Mouse (Mus musculus): ENCODE measurements around the gene Arfgef3.
"Not testable (repeated sequence)": the region's sequence is repeated elsewhere in the genome, so short reads cannot be mapped to it uniquely, and the experiment has no call there.

Arfgef3 gene

DNA sequence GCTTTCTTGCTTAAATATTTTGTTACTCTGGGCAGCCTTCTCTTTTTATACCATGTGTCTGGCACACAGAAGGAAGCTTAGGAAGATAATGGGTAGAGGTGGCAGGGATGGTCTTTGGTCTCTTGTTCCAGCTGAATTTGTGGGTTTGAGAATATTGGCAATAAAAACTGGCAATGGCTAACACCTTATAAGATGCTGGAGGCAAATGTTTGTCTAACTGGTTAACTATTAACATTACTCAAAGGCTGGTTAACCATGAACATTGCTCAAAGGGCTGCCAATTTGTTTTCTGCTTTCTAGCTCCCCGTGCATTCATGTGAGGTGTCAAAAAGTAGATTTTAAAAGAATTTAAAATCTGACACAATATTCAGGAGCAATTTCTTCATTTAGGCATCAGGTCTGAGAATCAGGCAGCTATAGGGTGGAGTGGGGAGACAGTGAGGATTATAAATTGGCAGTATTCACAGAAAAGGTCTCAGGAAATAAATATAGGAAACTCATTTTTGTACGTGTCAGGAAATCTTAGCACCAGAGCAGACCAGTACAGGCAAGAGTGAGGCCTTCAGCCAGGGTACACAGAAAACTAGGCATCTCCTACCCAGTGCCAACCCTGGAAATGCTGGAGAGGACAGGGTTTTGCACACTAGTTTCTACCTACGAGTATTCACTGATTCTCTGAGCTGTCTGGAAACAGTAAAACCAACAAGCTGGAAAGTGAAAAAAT, 62.9 kb downstream of the Arfgef3 start:
- DNase-seq: no peak

DNA sequence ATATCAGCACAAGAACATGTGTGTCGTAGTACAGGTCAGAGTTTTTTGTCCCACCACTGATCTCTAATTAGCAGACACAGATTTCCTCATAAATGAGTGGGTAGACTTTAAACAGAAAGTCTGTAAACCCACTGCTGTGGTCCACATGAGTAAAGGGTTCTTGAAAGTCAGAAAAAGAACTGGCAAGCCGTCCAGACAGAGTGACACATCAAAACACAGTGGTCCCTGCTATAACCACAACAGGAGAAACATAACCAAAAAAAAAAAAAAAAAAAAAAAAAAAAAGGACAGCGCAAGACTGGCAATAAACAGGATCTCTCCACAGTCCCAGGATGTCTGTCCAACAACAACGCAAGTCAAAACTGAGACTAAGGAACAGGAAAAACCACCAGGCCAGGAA, 64.9 kb downstream of the Arfgef3 start:
- DNase-seq: no peak

DNA sequence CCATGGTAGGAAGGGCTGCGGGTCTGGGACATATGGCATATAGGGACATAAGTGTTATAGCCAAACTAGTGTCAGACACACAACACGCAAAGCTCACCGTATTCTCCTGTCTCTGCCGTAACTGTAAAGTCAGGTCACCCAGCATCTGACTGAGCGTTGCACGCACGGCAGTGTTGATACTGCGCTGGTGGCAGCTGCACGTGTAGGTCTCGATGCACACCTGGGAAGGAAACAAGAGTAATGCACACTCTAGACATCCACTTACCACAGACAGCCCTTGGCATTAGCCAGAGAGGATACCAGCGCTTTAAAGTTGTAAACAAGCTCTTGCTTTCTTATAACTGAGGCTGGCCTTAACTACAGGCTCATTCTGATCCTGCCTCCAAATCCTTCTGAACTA, 79.0 kb downstream of the Arfgef3 start:
- no peak for DNase-seq

DNA sequence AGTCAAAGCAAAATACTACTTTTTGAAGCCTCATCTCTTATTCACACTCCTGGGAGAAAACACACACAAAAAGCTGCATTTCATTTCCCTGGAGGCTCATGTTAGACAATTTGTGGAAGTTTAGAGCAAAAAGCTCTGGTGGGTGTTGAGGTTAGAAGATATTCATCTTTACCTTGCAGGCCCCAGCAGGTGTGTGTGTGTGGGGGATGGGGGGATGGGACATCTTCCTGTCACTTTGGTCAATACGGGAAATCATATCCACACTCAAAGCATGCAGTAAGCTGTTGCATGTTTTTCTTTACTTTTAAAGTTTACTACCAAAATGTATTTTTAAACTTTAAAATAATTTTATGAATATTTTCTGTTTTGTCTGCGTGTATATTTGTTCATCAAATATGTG, 79.7 kb downstream of the Arfgef3 start:
- DNase-seq: no peak

DNA sequence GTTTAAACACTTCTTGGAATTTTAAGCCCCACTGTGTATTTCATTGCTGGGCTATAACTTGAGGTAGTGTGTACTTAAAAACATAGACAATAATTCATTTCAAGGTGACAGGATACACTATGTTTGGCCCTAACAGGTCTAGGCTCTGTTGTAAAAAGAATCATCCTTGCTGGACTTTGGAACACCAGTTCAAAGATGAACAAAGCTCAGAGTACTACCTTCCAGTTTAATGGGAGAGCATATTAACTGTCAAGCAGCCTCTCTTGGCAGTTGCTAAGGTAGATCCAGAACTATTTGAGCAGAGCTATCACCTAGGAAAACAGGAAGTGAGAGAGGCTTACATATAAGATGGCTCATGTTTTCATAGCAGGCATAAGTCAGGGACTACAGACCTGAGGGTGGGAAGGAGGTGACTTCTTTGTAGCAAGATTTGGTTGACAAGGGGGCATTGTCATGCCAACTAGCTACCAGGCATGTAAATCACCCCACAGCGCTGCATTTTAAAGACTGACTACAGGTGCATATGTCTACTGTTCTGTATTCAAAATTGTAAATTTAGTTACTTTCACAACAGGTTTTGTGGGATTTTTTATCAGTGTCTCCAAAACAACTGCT, 82.0 kb downstream of the Arfgef3 start:
- DNase-seq: no peak

DNA sequence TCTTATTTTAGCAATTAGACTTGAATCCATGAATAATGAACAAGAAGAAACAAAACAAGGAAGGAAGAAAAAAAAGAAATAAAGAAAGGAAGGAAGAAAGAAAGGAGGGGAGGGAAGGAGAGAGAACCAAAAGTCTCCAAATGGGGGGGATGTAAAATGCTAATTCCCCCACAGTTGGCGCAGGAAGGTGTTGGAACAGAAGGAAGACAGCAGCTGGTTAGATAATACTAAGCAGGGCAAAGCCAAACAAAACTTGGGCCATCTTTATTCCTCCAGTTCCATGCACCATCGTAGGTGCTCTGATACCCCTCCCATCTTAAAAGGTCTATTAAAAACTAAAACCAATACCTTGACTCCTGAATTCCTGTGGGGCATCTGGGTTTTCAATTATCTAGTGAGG, 82.8 kb downstream of the Arfgef3 start:
- DNase-seq: no peak

DNA sequence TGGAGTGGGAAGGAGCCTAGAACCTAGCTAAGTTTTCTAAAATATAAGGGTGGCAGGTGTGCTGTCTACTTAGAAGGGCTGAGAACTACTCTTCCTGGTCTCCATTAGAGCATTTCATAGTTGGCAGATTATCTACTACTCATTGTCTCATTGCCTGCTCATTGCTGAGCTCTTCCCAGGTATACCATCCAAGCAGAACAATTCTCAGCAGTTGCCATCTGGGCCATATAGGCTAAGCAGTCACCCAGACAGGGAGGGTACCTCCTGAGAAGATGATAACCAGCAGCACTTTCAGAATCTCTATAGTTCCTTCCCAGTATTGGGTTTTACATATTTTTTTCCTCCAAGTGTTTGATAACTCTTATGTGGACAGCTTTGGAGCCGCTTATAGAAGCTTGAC, 86.2 kb downstream of the Arfgef3 start:
- no peak for DNase-seq

DNA sequence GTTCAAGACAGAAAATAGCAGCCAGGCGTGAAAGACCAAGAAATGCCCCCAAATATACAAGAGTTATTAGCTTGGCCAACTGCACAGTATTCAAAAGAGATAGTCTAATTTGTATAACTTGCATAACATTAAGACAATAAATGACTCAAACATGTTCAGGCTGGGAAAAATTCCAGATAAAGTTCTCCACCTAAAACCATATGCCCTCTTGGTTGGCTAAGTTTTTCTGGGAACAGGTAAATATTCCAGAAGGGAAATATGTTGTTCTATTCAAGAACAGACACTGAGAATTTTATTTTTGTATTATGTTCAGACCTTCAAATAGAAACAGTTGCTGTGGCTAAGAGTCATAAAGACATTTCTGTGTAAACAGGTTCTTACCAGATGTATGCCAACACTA, 96.7 kb downstream of the Arfgef3 start:
- DNase-seq: no peak

DNA sequence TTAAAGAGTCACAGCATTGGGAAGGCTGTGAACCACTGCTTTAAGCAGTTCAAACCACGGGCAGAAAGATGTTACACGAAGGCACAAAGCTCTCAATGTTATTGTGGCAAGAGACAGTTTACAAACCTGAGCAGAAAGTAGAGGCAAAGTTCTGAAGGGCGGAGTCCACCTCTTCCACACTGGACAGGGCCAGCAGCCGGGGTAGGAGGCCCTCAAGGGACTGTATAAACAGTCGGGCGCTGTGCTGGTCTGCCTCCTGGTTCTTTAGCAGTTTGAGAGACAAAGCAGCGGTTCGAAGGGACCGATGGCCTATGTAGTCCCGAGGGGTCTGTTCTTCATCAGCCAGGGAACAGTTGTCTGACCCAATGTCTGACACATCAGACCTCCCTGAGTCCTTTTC, 97.7 kb downstream of the Arfgef3 start:
- no peak for DNase-seq

DNA sequence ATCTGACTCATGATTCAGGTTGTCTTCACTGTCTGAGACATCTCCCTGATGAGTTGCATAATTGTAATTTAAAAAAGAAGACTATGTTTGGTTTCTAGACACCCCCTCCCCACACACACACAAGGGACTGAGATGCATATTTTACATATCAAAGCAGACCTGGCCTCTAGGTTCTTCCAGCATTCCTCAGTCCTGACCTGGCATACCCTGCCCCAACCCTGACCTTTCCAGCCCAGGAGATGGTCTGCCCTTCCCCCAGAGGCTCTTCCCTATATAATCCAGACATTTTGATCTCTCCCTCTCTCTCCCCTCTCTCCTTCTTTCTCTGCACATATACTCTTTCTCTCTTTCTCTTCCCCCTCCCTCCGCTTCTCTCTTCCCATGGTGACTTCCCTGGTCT, 99.4 kb downstream of the Arfgef3 start:
- no peak for DNase-seq

DNA sequence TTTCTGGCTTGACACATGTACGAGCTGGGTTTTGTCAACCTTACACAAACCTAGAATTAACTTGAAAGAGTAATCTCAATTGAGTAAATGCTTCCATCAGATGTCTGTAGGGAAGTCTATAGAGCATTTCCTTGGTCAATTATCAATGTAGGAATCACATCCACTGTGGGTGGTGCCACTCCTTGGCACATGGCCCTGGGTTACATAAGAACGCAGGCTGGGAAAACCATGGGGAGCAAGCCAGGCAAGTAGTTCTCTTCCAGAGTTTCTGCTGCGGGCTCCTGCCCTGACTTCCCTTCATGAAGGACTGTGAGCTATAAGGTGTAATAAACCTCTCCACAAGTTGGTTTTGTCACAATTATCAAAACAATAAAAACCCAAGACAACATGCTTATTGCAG, 100.2 kb downstream of the Arfgef3 start:
- no peak for DNase-seq

DNA sequence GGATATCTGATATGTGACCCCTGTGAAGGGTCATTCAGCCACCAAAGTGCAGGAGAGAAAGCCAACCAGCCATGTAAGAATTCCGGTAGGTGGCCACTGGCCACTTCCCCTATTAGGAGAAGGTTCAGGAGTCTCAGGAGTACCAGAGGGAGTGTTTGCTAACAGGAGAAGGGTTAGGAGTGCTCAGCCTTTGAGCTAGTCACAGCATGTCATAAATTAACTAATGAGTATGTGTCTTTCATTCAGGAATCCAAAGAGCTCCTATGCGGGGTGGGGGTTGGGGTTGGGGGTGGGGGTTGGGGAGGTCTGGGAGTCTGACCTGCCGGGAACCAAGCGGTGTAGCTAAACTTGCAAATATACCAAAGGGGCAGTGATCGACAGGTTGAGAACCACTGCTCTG, 100.9 kb downstream of the Arfgef3 start:
- DNase-seq: no peak

DNA sequence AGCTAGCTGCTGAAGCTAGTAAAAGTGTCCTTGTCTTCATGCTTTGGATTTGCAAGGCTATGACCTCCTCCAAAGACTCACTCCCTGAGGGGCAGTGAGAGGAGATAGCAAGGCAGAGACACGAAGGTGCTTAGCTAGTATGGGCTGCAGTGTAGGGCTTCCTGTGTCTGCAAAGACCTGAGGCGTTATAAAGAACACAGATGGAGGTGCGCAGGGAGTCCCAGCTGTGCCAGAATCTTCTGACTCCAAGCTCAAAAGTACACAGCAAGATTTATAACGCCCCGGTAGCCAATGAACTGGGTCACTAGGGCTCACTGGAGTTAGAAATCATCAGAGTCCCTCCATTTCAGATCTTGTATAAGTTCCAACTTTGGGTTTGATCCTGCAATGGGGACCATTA, 103.2 kb downstream of the Arfgef3 start:
- DNase-seq: no peak

DNA sequence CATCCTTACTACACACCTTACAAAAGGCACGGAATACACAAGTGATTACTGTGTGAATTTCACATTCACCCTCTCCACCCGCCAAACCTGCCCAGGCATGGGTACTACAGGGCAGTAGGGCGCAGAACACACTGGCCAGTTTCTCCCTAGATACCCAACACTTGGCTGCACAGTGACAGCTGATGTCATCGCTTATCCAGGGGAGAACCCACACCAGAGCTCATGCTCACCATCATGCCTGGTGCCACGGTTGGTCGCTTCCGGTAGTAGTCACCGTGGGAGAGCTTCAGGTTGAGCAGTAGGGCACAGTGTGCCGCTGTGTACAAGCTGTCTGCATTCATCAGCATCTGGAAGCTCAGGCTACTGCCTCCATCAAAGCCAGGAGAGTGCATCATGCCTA, 108.3 kb downstream of the Arfgef3 start:
- DNase-seq: no peak

DNA sequence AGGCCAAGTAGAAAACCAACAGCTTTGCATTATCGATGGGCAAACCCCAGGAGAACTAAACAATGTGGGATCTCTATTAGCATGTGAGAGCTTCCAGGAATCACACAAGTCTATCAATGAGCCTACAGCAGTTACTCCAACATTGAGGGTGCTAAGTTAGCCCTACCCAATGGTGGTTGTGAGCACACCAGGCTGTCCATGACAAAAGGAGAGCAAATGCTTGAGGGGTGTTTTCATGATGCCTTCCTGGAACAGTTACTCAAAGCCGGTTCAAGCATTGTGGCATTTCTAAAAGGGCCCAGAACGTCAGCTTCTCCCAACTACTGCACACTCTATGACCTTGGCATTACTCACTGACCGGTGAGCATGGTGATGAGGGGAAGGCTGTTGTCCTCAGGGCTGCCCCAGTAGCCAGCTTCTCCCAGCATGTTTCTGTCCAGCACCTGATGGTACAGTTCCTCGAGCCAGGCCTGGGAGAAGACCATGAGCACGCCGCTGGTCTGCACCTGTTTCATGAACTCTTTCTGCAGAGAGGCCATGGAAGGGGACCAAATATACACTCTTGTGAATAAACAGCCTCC, 109.3 kb downstream of the Arfgef3 start:
- DNase-seq: no peak

DNA sequence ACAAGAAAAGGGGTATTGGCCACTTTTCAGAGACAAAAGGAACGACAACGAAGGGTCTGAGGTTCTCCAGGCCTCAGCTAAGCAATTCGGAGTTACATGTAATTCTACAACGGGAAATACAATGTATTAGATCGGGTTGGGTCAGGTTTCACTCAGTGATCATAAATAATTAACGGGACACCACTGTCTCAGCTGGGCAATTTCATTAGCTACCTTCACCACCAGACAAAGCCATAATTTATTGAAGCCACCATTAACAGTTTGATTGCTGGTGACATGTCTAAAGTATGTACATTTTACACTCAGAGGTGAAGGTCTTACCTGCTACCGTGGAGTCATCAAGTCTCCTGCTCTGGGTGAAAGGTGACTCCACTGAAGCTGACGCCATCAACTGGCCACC, 113.3 kb downstream of the Arfgef3 start:
- no peak for DNase-seq

DNA sequence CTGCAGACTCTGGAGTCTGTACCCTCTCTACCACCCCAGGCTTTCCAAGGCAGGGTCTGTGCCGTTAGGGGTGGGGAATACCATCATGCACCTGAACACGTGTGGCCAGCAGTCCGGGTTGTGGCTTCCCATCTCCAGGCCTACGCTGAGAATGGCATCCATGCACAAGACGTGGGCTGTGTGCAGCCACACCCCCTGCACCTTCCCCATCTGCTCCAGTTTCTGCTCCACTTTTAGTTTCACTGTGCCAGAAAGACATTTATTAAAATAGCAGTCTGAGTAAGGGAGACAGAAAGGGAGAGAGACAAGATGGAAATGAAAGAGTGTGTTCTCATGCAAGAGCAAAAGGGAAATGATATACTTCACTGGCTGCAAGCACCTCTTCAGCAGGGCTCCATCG, 116.2 kb downstream of the Arfgef3 start:
- DNase-seq: peak; percentile 41

DNA sequence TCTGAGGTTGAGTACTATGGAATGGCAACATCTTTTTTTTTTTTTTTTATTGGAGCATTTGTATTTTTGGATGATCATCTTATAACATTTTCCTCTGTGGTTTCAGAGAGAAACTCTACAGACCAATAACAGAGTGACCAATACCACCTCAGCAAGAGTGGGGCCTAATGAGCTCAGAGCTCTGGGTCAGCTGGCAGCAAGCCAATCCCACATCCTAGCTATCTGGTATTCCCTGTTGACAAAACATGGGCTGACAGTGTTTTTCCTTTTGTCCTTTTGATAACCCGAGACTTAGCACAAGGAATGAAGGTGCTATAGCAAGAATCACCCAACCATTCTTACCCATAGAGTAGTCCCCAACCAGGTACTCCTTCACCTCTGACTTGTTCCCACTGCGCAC, 131.0 kb downstream of the Arfgef3 start:
- no peak for DNase-seq

DNA sequence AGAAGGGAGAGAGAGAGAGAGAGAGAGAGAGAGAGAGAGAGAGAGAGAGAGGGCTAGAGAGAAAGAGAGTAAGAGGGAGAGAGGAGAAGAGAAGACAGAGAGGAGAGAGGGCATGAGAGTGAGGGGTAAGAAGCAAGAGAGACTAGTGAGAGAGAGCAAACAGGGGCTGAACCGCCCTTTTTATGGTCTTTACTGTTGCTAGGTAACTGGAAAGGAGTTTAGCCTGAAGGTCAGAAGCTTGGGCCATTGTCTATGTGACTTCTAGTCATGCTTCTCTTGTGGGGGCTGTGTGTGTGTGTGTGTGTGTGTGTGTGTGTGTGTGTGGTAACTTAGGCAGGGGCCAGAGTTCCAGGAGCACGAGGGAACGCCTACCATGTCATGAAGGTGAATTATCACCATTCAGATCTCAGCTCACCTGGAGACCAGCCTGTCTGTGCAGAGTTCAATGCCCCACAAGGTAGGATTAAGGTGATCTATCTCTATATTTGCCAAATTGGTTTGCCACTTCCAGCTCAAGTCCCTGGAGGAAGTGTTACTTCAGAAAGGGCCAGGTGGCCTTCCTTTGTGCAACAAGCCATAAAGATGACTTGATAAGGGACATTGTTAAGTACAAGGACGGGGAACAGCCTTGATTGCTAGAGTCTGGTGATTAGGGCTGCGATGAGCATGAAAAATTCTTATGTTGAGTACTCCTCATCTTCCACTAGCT, 138.8 kb downstream of the Arfgef3 start:
- not testable (repeated sequence) for DNase-seq

DNA sequence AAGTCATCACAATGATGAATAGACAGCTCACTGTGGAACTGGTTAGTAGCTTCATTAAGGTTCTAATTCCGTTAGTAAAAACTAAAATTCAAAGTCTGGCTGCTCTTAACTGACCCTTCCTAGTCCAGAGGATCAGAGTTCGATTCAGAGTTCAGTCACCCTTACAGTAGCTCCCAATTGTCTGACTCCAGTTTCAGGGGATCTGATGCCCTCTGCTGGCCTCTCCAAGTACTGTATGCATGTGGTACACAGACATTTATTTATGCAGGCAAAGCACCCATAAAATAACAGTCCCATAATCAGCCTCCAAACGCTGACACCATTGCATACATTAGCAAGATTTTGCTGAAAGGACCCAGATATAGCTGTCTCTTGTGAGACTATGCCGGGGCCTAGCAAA, 141.7 kb downstream of the Arfgef3 start:
- DNase-seq: peak; percentile 80

DNA sequence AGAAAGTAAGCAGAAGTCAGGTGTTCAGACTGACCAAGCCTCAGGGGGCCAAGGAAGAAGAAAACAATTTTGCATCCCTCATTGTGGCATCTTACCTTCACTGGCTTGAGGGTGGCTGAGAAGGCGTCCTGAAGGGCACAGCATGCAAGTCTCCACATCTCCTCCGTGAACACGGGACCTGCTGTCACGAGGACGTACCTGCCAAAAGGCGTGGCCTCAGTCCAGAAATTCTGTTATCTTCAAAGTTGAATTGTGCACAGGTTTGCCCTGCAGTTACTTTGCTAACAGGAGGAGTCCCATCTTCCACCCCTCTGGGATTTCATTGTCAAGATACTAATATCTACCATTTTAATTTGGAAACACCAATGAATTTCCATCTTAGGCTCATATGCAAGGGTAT, 146.1 kb downstream of the Arfgef3 start:
- no peak for DNase-seq

DNA sequence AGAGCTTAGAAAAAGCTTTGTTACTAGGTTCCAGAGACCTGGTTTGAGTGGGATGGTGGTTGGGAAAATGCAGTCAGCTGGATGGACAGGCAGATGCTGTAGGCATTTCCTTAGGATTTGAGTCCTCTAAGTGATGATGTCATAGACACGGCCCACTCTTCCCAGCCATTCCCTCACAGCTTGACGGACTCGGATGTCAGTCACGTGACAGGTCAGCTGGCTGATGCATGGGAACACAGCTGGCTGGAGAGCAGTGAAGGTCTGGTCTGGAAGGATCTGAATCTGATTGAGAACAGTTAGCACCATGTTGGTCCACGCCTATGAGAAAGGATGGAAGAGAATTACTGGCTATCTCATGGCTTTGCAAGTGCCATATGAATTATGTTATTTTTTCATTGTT, 154.3 kb downstream of the Arfgef3 start:
- no peak for DNase-seq

DNA sequence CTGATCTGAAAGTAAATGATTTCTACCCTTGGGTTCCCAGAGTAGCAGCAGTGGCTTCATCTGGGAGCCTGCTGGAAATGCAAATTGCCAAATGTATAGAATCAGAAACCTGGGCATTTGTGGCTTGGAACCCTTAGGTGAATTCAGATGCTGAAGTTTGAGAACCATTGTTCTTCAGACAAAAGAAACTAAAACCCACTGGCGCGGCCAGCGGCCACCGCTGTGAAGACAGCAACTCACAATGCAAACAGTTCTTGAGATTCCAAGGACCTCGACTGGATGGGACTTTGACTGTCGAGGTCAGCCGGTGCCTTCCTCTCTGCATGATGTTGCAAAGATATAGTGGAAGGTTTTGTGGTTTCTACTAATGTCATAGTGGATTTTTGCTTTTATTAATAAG, 159.6 kb downstream of the Arfgef3 start:
- no peak for DNase-seq

DNA sequence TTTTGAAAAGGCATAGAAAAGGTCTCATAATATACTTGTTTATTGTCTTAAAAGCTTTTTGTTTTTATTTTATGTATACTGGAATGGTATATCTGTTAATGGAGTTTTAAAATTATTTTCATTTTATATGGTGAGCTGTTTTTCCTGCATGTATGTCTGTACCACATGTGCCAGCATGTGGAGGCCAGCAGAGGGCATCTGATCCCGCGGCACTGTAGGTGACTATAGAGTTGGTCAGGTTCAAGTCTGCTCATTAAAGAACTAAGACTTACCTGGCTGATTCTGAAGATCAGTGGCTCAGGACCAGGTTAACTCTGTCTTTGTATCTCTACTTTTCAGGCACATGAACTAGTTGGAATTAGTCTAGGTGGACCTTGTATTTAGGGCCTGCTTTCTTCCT, 171.2 kb downstream of the Arfgef3 start:
- DNase-seq: no peak
